Mouse (Mus musculus): ENCODE measurements around the gene Npas3. TPM values are rescaled to one million over a fixed set of nuclear protein-coding genes. Genes with fewer than 3 reads are reported as not detected.

Npas3 gene
- total and polyA plus RNA-seq, 2 experiments from 2014 or later, result 16.6 to 28.3 TPM

- WGBS, result 93% methylated on average over 3 of the region's 3 CpGs
- no peak for DNase-seq
- no peaks in the 10 kb centered on the region for H3K36me3 ChIP-seq (ENCODE audit: insufficient read depth)
- no peaks in the 10 kb centered on the region for H3K4me1 ChIP-seq (ENCODE audit: insufficient read depth)
- no peak for TF ChIP-seq CTCF (IDR thresholded peaks at IDR 0.05; ENCODE audit: low read depth)
- no peaks in the 10 kb centered on the region for H3K9me3 ChIP-seq (ENCODE audit: low read length)
- no peak overlapping the region for H3K27ac ChIP-seq (ENCODE audit: low read depth, low read length)
- H3K4me2 ChIP-seq (ENCODE audit: low read depth), result no peak overlapping the region
- H3K9ac ChIP-seq, result no peak overlapping the region
- ATAC-seq, result no peak
- H3K27me3 ChIP-seq (ENCODE audit: insufficient read depth, low read length), result no peaks in the 10 kb centered on the region
- H3K4me3 ChIP-seq (ENCODE audit: low read depth, low read length), result no peak overlapping the region
Observed at GRCm38 (mm10) chr12:53695324-53695723, 446.8 kb downstream of the Npas3 start.

DNA sequence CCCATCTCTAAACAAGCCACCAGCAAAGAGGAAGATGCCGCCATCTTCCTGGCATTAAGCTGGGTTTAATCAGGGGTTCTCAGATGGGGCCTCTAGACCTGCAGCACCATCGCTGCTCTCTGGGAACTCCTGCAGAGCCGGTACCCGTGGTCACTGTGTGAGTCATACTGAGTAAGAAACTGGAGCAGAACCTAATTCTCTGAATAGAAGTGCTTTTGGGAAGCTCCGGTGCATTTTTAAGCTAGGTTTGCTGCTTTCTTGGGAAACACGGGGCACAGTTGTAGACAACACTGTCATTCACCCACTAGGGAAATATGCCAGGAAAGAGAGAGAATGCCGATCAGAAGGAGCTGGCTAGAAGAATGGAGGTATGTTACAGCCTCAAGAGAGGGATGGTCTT is 449.2 kb downstream of the Npas3 start:
- Histone ChIP-seq H3K4me2 (ENCODE audit: low read depth) (no peak overlapping the region), H3K36me3 (ENCODE audit: insufficient read depth) (no peaks in the 10 kb centered on the region), H3K27me3 (ENCODE audit: insufficient read depth, low read length) (no peaks in the 10 kb centered on the region), H3K9me3 (ENCODE audit: low read length) (no peaks in the 10 kb centered on the region), H3K9ac (no peak overlapping the region), H3K4me1 (ENCODE audit: insufficient read depth) (no peaks in the 10 kb centered on the region), H3K4me3 (ENCODE audit: low read depth, low read length) (no peak overlapping the region), H3K27ac (ENCODE audit: low read depth, low read length) (no peak overlapping the region)
- no peak for ATAC-seq
- WGBS, result 59% methylated on average over 7 of the region's 7 CpGs
- DNase-seq, result no peak
- TF ChIP-seq CTCF (IDR thresholded peaks at IDR 0.05; ENCODE audit: low read depth), result no peak

DNA sequence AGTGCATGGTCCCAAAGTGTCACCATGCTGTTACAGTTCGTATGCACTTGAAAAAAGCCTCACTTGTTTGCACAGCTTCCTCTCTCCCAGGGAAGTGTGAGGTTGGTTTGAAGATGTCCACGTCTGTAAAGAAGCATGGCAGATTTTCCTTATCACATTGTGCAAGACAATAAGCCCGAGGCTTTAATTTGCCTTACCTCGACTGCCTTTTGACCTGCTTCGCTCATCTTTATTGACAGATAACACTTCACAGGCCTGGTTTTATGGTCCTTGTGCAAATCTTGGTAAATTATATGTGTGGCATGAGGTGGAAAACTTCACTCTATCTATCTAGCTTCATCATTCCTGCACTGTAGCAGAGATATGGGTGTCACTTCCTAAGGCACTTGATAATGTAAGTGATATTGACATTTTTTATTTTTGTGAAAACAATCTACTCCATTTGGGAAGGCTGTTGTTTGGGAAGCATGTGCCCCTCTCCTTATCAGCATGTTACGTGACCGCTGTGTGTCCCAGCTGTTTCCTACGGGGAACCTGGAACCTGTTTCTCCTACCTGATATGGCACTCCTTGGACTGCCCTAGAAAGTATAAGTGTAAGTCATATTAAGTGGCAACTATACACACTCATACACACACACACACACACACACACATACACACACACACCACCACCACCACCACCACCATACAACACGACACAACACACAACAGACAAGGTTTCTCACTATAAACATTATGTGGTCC is 450.2 kb downstream of the Npas3 start:
- no peak overlapping the region for H3K9ac ChIP-seq
- H3K4me3 ChIP-seq (ENCODE audit: low read depth, low read length), result no peak overlapping the region
- H3K9me3 ChIP-seq (ENCODE audit: low read length), result no peaks in the 10 kb centered on the region
- H3K27ac ChIP-seq (ENCODE audit: low read depth, low read length), result no peak overlapping the region
- ATAC-seq, result no peak
- WGBS, result 92% methylated on average over 9 of the region's 9 CpGs
- DNase-seq, result no peak
- no peaks in the 10 kb centered on the region for H3K36me3 ChIP-seq (ENCODE audit: insufficient read depth)
- H3K27me3 ChIP-seq (ENCODE audit: insufficient read depth, low read length), result no peaks in the 10 kb centered on the region
- no peak for TF ChIP-seq CTCF (IDR thresholded peaks at IDR 0.05; ENCODE audit: low read depth)
- H3K4me2 ChIP-seq (ENCODE audit: low read depth), result no peak overlapping the region
- no peaks in the 10 kb centered on the region for H3K4me1 ChIP-seq (ENCODE audit: insufficient read depth)

- no peaks in the 10 kb centered on the region for H3K9me3 ChIP-seq (ENCODE audit: low read length)
- no peak overlapping the region for H3K4me2 ChIP-seq (ENCODE audit: low read depth)
- no peak overlapping the region for H3K27ac ChIP-seq (ENCODE audit: low read depth, low read length)
- no peak overlapping the region for H3K4me3 ChIP-seq (ENCODE audit: low read depth, low read length)
- H3K36me3 ChIP-seq (ENCODE audit: insufficient read depth), result no peaks in the 10 kb centered on the region
- H3K27me3 ChIP-seq (ENCODE audit: insufficient read depth, low read length), result no peaks in the 10 kb centered on the region
- ATAC-seq, result no peak
- TF ChIP-seq CTCF (IDR thresholded peaks at IDR 0.05; ENCODE audit: low read depth), result peak; percentile 34
- H3K9ac ChIP-seq, result no peak overlapping the region
- H3K4me1 ChIP-seq (ENCODE audit: insufficient read depth), result no peaks in the 10 kb centered on the region
- DNase-seq, result no peak
- 63% methylated on average over 6 of the region's 6 CpGs for WGBS
Observed at GRCm38 (mm10) chr12:53719896-53720295, 471.4 kb downstream of the Npas3 start.

DNA sequence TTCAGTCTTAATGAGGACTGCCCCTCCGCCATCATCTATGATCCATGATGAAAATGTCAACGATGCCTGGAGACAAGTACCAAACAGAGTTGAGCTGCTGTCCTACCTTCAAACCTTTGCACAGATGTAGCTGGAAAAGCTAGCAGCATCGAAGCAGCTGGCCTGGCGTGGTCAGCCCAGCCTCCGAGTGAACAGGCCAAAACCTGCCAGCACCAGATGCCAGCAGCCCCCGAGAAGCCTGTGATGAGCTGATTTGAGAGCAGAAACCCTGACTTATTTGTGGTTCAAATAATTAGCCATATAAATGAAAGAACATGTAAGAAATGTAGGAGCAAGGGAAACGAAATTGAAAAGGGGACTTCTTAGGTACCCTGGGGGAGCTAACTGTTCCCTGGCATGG is 473.7 kb downstream of the Npas3 start:
- Histone ChIP-seq H3K27ac (ENCODE audit: low read depth, low read length) (no peak overlapping the region), H3K4me2 (ENCODE audit: low read depth) (no peak overlapping the region), H3K9ac (no peak overlapping the region), H3K36me3 (ENCODE audit: insufficient read depth) (no peaks in the 10 kb centered on the region), H3K4me1 (ENCODE audit: insufficient read depth) (no peaks in the 10 kb centered on the region), H3K27me3 (ENCODE audit: insufficient read depth, low read length) (no peaks in the 10 kb centered on the region), H3K9me3 (ENCODE audit: low read length) (no peaks in the 10 kb centered on the region), H3K4me3 (ENCODE audit: low read depth, low read length) (no peak overlapping the region)
- ATAC-seq, result no peak
- TF ChIP-seq CTCF (IDR thresholded peaks at IDR 0.05; ENCODE audit: low read depth), result no peak
- DNase-seq, result no peak
- WGBS, result 76% methylated on average over 7 of the region's 7 CpGs

DNA sequence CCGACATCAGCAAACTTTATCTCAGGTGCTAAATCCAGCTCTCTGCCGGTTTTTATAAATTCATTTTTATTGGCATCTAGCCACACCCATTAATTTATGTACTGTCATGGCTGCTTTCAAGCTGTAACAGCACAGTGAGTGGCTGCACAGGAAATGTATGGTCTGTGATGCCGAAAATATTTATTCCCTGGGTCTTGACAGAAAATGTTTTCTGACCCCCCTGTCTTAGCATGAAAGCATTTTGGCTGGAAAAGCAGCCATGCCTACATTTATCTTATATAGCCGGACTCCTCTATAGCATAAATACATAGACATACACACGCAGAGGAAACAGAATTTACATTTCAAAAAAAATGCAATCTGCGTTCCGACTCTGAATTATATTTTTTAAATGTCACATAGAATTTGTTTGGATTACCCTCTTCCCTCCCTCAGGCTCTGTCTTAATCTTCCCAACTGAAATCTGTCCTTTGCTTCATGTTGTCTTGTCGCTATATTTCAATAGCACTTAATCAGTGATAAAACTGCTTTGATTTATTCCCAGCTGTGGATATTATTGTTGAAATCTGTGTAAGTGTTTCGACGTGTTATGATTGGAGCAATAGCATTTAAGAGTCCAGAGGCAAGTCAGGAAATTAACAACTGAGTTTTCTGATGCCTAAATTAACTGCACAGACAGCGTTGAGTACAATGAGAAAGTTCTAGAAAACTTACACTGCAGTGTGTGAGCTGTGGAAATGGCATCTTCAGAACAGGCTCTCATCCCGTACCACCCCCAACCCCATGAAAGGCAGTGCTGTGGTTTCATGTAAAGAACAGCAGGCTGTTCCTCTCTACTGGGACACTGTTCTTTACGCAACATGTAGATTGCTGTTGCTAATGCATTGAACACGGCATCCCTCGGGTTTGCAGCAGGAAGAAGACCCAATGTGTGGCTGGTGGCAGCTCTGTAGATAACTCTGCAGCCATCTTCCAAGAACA is 474.5 kb downstream of the Npas3 start:
- Histone ChIP-seq H3K4me3 (ENCODE audit: low read depth, low read length) (no peak overlapping the region), H3K27me3 (ENCODE audit: insufficient read depth, low read length) (no peaks in the 10 kb centered on the region), H3K27ac (ENCODE audit: low read depth, low read length) (no peak overlapping the region), H3K4me2 (ENCODE audit: low read depth) (no peak overlapping the region), H3K36me3 (ENCODE audit: insufficient read depth) (no peaks in the 10 kb centered on the region), H3K9ac (no peak overlapping the region), H3K9me3 (ENCODE audit: low read length) (no peaks in the 10 kb centered on the region), H3K4me1 (ENCODE audit: insufficient read depth) (no peaks in the 10 kb centered on the region)
- DNase-seq (no peak), ATAC-seq (no peak)
- 89% methylated on average over 15 of the region's 15 CpGs for WGBS
- TF ChIP-seq CTCF (IDR thresholded peaks at IDR 0.05; ENCODE audit: low read depth), result no peak

- H3K4me3 ChIP-seq (ENCODE audit: low read depth, low read length), result no peak overlapping the region
- H3K9me3 ChIP-seq (ENCODE audit: low read length), result no peaks in the 10 kb centered on the region
- H3K27me3 ChIP-seq (ENCODE audit: insufficient read depth, low read length), result no peaks in the 10 kb centered on the region
- DNase-seq (no peak), ATAC-seq (no peak)
- no peak overlapping the region for H3K27ac ChIP-seq (ENCODE audit: low read depth, low read length)
- no peak overlapping the region for H3K9ac ChIP-seq
- no peaks in the 10 kb centered on the region for H3K4me1 ChIP-seq (ENCODE audit: insufficient read depth)
- no peaks in the 10 kb centered on the region for H3K36me3 ChIP-seq (ENCODE audit: insufficient read depth)
- H3K4me2 ChIP-seq (ENCODE audit: low read depth), result no peak overlapping the region
- TF ChIP-seq CTCF (IDR thresholded peaks at IDR 0.05; ENCODE audit: low read depth), result no peak
- 95% methylated on average over 5 of the region's 5 CpGs for WGBS
Observed at GRCm38 (mm10) chr12:53729275-53729674, 480.8 kb downstream of the Npas3 start.

Measured in forebrain, postnatal 0 days (tissue).